Mouse (Mus musculus) T-cell, adult 2 months (primary cell): ENCODE results near the gene Bicc1.

ENCODE experiments used
- DNase-seq: peaks from one replicate; pipeline ENCODE4 v3.0.0; 2022; ENCODE audit warnings: low spot score

The Bicc1 gene

DNA sequence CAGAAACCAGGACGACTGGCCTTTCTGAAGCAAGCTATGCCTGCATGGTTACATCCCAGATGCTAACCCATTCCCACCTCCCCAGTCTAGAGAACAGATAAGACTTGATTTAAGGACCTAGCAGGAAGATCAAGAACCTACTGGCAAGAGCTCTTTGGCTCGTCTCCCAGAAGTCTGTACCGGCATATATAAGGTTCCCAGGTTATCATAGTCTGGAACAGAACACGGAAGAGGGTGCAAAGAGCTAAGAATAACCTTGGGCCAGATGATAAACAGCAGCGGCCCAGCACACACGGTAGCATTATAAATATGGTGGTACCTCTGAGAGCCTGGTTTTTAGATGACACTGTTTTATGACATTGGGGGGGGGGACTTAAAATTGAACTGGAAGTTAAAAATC is 217.9 kb downstream of the Bicc1 start:
- DNase-seq: no peak

DNA sequence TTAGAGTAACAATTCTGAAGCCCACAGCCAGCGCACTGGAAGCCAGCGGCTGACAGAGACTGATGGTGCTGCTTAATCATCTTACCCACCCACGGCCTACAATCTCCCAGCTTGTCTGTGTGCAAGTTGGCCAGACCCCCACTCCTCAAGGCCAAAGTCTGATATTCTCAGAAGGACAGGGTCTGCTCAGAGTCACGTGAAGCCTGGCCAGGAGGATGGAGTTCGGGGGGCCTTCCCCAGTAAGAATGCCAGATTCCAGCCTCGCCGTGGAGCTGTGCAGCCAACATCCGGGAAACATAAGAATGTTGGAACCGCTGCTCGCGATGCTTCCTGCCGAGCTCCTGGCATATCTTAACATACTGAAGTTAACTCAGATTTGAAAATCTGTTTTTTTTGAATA is 219.7 kb downstream of the Bicc1 start:
- DNase-seq: no peak

DNA sequence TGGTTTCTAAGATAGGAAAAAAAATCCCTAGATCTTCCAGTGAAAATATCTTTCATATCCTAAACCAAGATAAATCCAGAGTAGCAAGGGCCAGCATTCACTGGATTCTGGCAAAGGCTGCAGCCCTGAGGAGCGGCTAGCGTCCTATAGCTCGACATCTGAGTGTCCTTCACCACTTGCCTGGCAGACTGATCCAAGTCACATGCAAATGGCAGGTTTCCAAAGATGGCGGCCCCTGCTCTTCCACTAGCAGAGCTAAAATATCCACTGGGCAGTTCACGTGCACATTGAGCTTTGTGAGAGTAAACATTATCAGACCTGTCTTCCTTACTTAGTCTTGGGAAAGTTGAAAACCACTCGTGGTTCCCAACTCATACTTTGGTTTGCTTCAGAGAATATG is 222.1 kb downstream of the Bicc1 start:
- no peak for DNase-seq

DNA sequence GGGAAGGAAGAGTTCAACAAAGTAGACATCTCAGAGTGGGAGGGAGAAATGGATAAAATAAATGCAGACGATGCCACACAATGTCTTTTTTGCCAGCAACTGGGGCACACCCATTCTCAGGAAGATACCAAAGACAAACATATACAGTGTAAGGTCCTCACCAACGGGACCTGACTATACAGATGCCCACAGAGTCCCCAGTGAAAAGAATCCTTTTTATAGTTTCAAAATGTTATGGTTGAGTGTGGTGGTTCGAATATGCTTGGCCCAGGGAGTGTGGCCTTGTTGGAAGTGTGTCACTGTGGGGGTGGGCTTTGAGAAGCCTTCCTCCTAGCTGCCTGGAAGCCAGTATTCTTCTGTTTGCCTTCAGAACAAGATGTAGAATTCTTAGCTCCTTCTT is 223.5 kb downstream of the Bicc1 start:
- DNase-seq: no peak

DNA sequence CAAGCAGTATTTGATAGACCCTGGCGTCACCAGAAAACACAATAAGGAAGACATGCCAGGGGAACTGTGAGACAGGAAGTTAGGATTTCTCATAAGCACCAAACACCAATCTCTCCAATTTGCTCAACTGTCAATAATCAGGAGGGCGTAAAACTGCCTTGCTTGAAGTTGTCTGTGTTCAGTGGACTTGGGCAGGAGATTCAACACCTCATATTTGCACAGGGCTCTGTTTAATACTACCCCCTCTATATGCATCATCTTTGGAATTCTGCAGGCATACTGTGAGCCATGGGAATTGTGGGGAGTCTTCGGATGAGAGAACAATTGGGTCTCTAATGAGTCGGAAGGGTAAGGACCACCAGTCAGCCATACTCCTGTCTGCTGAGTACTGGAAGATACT is 233.4 kb downstream of the Bicc1 start:
- DNase-seq: no peak

DNA sequence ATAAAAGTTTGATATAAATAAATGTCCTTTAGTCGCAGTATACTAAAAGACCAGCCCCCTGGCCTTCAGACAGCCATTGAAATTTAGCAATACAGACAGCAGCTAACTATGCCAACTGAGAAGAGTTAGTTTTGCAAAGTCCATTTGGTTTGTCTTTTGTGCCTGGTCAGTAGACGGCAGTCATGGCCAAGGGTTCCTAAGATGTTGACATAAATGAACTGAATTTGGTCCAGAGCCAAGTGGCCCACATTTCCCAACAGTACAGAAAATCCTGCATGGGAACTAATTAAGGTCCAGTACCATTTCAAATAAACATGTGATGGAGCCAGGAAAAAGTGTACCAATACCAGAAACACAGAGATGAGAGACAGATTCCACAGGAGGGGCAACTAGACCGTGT is 235.2 kb downstream of the Bicc1 start:
- DNase-seq: no peak

DNA sequence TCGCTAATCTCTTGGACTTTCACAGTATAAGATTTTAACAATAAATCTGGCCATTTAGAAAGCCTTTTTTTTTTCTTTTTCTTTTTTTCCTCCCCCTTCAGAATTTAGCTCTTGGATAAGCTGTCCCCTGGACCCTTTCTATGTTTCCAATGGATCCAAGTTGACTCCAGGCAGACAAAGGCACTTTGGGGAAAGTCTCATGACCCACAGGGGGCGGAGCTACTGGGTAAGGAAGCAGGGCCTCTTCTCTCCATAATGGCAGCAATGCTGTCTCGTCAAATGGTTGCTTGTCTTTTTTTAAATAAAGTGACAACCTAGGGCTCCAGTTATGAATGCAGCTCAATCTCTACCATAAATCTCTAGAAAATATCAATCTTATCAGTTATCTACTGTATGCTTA is 235.6 kb downstream of the Bicc1 start:
- no peak for DNase-seq

DNA sequence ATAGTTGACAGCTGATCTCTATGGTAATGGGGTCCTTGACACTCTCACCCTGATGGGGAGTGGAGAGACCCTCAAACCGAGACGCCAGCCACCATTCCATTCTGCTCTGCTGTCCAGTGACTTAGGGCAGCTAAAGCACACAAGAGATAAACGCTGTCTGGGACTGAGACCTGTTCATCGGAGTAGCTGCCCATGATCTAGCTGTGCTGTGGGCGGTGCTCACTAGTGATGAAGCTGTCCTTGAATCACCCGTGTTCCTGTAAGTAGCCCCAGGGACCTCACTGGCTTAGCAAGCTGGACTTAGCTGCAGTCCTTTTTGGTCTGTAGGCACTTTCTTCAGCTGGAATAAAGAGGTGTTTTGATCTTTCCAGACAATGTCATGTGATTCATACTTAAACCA is 238.0 kb downstream of the Bicc1 start:
- no peak for DNase-seq

DNA sequence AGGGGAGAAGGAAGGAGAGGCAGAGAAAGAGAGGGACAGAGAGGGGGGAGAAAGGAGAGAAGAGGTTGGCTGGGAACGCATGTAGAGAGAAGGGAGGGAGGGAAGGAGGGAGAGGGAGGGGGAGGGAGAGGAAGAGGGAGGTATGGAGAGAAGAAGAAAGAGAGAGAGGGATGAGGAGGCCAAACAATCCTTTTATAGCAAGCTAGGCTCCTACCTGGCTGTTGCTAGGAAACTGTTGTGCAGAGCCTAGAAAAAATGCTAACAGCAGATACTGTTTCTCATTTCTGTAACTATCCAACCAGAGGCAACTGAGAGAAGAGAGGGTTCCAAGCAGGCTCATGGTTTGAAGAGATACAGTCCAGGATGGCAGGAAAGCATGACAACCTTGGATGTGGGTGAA is 239.6 kb downstream of the Bicc1 start:
- DNase-seq: no peak

DNA sequence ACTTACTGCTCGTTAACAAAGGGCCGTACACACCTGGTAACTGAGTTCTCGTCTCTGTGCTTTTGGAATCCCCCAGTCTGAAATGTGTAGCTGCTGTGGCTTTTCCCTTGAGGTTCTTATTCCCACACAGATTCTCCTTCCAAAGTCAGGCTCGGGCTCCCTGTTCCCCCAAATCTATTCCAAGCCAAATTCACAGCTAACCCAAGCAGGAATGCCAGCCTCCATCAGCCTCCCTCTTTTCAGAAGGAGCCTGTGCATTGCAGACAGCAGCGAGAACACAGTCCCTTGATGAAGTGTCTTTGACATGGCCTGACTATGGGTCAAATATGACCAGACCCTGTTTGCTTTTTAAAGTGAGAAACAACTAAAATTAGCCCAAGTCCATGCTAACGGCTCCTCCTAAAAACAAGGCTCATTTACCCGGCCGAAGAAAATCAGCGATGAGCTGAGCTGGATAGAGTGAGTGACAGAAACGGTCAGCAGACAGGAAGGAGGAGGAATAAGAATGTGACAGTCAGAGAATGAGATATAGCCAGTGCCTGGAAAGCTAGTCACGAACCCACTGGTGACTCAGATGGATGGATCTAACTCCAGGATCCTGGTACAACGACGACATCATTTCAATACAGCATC is 240.4 kb downstream of the Bicc1 start:
- DNase-seq: no peak

DNA sequence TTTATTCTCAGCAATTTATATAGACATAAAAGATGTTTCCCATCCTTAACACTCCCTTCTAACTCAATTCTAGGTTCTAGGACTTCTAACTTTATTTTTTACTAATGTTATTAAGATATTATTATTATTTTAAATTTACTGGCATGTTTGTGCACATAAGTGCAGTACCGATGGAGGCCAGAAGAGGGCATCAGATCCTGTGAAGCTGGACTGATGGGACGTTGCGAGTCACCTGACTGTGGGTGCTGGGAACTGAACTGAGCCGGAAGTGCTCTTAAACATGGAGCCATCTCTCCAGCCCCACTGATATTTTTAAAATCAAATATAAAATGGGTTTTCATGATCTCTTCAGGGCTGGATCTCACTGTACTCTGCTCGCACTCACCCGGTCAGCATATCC is 242.8 kb downstream of the Bicc1 start:
- DNase-seq: no peak

DNA sequence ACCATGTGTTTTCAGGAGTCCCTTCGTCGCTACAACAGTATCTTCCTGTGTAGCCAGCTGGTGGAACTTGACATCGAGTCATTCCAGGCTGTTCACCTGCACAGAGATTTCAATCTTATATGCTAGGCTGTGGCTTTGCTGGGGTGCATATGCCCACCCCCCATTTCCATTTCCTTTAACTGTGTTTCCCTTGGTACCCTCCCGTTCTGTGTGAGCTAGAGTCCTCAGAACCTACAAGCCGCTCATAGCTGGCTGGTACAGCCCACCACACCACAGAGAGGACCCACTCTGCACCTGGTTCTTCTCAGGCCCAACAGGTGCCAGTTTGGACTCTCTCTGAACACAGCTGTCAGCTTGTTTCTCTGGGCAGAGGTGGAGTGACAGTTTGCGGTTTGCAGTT is 244.4 kb downstream of the Bicc1 start:
- peak; percentile 22 for DNase-seq

DNA sequence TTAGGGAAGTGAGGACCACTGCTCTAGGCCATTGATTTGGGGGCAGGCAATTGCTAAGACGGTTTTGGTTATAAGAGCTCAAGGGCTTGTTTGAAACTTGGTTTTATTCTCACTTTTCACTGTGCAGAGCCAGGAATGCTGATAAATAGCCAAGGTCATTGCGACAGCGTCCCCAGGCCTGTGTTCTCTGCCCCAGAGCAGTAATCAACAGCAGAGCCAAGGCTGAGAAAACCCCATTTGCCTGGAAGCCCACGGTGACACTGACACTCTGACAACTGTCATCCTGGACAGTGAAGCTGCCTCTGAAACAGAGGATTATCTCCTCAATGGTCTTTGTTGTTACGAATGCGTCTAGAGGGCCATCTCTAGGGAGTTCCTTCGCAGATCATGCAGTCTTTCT is 255.6 kb downstream of the Bicc1 start:
- no peak for DNase-seq

DNA sequence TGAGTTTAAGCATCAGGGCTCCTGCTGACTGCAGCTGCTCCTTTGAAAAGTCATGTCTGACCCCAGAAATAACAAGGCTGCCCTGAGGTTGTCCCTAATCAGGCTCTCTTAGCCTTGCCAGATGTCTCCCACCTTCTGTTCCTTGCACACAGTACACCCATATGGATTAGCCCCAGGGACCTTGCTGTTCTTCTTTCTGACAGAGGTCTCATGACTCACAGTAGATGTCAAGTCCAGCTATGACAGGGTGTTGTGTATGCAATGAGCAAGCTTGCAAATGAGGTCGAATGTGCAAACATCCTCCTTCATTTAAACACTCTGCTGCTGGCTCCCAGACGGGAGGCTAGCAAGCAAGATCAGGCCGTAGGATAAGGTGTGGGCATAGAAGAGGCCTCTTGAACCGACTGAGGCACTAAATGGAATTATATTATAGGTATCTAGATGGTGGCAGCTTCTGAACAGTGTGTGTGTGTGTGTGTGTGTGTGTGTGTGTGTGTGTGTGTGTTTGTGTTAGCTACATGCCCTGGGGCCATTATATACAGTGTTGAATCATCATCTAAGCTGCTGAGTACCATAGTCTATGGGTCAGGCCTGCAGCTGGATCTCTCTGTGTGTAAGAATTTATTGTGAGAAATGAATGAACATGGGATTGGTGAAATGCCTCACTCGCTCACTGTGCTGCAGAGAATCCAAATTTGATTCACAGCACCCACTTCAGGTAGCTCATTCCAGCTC is 256.6 kb downstream of the Bicc1 start:
- DNase-seq: no peak

DNA sequence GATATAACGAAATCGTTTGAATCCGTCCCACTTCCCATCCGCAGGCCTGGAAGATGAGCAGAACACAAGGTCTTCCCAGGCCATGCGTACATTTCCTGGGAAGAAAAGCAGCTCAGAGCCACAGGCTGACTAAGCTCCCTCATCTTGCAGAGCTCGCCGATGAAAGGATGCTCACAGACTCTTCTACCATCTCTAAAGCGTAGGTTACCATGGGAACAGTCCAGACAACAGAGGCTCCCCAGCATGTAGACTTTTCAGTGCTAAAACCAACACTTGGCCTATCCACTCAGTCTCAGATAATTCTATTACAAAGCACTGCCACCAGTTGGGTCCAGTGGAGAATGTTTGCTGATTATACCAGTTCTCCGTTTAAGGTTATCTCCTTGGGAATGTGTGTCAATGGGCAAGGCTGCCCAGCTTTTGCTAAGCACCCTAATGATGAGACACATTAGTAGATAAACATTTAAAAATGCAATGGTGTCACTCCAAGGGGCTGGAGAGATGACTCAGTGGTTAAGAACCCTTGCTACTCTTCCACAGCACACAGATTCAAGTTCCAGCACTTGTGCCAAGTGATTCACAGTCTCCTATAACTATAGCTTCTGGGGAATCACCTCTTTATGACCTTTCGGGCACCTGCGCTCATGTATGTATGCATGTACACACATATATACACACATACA is 258.2 kb downstream of the Bicc1 start:
- DNase-seq: no peak

DNA sequence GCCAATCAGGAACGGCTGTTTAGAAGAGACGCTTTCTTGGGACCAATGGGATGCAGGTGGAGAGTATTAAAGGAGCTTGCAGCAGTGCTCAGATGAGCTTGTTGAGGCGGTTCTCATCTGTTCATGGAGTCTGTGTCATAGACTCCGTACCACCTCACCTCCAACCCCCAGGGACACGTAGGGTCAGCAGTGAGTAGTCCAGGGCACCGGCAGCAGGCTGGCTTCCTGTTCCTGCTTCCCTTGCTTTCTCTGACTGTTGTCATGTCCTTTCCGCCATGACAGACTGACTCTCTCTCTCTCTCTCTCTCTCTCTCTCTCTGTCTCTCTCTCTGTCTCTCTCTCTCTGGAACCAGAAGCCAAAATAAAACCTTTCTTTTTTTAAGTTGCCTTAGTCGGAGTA is 263.6 kb downstream of the Bicc1 start:
- no peak for DNase-seq

DNA sequence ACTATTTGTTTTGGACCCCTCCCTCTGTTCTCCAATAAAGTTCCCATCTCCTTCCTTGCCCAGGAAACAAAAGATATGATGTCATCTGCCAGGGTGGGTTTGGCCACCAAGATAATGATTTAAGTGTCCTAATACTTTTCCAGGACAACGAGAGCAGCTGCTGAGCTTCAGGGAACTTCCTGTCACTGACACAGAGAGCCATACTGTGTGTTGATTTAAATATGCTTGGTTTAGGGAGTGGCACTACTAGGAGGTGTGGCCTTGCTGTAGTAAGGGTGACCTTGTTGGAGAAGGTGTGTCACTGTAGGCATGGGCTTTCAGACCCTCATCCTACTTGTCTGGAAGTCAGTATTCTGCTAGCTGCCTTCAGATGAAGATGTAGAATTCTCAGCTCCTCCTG is 281.5 kb downstream of the Bicc1 start:
- no peak for DNase-seq

DNA sequence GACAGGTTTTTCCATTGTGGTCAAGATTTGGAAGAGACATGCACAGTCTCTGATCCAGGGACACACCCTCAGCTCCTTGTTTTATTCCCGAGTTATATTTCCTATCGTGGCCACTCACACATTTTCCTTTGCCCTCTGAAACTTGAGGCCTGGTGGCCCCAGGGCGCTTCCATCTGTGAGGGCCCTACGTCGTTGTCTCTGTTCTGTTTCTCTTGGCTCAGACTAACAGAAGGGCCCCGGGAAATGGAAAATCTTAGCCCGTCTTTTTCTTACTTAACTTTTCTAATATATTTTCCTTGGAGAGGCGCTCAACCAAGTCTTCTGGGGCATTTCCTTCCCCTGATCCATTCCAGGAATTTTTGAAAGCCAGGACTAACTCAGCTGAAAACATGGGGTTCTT is 281.9 kb downstream of the Bicc1 start:
- DNase-seq: no peak

DNA sequence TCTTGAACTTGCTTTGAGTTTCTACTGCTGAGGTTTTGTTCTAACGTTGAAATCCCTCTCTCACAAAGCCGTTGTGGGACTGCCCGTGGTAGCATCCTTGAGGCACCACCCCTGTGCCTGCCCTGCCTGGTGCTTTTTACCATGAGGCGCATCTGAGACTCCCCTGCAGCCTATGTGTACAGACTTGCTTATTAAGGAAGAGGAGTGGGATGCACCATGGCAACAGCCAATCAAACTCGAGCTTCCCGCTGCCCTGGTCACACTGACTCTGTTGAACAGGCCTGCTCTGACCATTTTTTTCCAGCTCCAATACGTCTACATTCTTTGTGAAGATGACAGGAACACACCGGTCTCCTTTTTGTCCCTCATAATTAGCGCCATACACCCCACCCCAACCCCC is 283.0 kb downstream of the Bicc1 start:
- no peak for DNase-seq

DNA sequence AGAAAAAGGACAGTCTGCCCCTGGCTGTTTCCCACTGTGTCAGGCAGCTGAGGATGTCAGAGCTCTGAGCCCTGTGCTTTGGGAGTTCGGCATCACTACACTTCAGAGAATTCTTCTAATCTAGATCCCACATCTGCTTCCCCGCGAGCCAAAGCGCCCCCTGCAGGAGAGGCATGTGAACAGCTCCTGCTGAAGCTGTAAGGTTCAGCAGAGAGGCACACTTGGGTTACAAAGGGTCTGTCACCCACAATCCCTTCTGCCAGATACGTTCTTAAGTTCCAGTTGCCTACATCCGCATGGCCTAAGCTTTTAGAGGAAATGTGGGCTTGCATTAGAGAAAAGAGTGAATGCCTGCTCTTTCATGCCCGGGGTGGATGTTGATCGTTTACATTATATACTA is 283.4 kb downstream of the Bicc1 start:
- peak; percentile 5 for DNase-seq

DNA sequence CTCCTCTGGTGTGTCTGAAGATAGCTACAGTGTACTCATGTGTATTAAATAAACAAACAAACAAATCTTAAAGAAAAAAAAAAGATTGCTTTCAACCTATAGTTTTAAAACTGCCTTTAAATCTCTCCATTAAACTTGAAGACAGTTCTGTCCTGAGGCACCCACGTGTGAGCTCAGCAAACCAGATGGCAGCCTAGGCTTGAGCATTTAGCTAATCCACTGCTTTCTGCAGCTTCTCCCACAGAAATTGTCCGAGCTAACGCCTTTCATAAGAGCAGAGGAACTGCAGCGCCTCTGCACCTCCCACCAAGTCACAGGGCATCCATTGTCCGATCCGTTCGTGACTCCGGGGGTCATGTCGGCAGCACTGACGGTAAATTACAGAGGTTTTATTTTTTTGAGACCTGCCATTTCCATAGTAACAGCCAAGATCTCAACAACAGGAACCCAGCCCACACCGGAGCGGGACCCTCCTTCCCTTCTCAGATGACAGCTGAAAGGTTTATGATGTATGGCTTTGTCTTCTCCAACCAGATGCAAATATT is 284.4 kb downstream of the Bicc1 start:
- DNase-seq: peak; percentile 22
